Mouse (Mus musculus): Measurements from ENCODE around the gene Cyp26b1. TPM values are rescaled to one million over a fixed set of nuclear protein-coding genes. Genes with fewer than 3 reads are reported as not detected.

Gene Cyp26b1
- total RNA-seq, 2 experiments from 2014 or later = not detected

- no peak for ATAC-seq (replicated peaks; ENCODE audit: low FRiP score, poor library complexity, severe bottlenecking)
Measured at GRCm38 (mm10) chr6:84567696-84568095, 26.0 kb downstream of the Cyp26b1 start.

GRCm38 (mm10) chr6:84566825-84567224 lies 26.9 kb downstream of the Cyp26b1 start:
- no peak for ATAC-seq (replicated peaks; ENCODE audit: low FRiP score, poor library complexity, severe bottlenecking)

GRCm38 (mm10) chr6:84565245-84565644 lies 28.5 kb downstream of the Cyp26b1 start:
- no peak for ATAC-seq (replicated peaks; ENCODE audit: low FRiP score, poor library complexity, severe bottlenecking)

- ATAC-seq (replicated peaks; ENCODE audit: low FRiP score, poor library complexity, severe bottlenecking) = no peak
Measured at GRCm38 (mm10) chr6:84562948-84563347, 30.8 kb downstream of the Cyp26b1 start.

- no peak for ATAC-seq (replicated peaks; ENCODE audit: low FRiP score, poor library complexity, severe bottlenecking)
Measured at GRCm38 (mm10) chr6:84561171-84561570, 32.5 kb downstream of the Cyp26b1 start.

GRCm38 (mm10) chr6:84549852-84550437 lies 43.8 kb downstream of the Cyp26b1 start:
- no peak for ATAC-seq (replicated peaks; ENCODE audit: low FRiP score, poor library complexity, severe bottlenecking)

DNA sequence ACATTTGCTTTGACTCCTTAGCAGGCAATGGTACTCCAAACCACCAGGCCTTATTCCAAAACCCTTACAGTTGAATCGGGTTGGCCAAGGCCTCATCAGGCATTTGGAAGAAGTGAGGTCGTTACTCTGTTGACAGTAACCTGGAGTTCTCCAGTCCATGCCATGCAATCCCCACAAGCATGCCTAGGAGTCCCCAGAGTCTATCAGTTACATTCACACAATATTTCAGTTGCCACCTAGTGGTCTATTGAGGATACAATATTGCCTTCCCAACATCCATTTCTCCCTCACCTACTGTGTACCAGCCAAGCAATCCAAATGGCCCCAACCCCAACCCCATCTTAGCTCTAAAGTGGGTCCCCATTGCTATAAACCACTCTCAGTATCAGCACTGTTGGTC lies 48.3 kb downstream of the Cyp26b1 start:
- ATAC-seq (replicated peaks; ENCODE audit: low FRiP score, poor library complexity, severe bottlenecking) = no peak

DNA sequence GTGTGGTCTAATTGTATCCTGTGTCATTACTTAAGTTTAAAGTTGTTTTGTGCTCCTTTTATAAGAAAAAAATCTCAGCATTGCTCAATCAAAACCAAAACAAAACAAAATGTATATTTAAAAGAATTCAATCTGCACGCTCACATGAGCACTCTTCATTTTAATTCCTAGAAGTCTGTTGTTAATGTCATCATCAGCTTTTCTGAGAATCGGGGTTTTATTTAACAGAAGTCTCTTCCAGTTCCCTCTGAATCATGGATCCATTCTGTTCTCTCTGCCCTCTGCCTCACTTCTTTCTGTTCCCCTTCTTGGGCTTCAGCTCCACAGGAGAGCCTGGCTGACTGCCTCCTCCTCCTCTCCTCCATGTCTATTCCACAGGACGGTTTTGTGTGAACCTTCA lies 49.3 kb downstream of the Cyp26b1 start:
- no peak for ATAC-seq (replicated peaks; ENCODE audit: low FRiP score, poor library complexity, severe bottlenecking)

DNA sequence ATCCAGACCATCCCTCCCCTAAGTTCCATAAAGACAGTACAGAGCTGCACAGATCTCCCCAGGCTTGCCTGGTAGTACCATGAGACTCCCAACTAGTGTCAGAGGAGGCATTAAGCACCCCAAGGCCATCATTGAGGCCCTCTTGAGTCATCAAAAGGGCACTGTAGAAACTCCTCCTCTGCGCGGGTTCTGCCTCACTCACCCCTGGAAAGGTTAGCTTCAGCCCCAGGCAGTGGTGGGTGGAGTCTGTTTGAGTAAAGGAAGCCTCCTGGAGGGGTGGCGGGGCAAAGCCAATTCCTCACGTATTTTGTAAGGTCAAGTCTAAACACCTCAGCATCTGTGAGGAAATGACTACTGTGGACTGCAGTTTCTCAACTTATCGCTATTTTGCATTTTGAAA lies 50.2 kb downstream of the Cyp26b1 start:
- no peak for ATAC-seq (replicated peaks; ENCODE audit: low FRiP score, poor library complexity, severe bottlenecking)

- ATAC-seq (replicated peaks; ENCODE audit: low FRiP score, poor library complexity, severe bottlenecking) = no peak
Measured at GRCm38 (mm10) chr6:84539924-84540323, 53.8 kb downstream of the Cyp26b1 start.

DNA sequence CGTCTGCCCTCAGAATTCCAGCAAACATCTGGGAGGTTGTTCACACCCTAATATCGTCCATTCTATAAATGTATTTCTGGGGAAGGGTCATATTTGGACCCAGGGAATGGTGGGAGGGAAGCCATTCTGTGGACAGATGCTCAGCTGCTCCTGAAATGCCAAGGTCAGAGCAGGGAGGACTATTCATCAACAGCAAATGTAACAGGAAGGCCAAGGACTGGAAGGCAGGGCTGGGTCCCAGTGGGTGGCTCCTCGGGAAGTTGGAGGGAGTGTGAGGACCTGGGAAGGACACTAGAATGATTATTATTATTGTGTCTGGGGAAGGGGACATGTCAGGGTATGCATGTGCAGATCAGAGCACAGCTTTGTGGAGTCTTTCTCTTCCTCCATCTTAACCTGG lies 55.0 kb downstream of the Cyp26b1 start:
- ATAC-seq (replicated peaks; ENCODE audit: low FRiP score, poor library complexity, severe bottlenecking) = no peak

DNA sequence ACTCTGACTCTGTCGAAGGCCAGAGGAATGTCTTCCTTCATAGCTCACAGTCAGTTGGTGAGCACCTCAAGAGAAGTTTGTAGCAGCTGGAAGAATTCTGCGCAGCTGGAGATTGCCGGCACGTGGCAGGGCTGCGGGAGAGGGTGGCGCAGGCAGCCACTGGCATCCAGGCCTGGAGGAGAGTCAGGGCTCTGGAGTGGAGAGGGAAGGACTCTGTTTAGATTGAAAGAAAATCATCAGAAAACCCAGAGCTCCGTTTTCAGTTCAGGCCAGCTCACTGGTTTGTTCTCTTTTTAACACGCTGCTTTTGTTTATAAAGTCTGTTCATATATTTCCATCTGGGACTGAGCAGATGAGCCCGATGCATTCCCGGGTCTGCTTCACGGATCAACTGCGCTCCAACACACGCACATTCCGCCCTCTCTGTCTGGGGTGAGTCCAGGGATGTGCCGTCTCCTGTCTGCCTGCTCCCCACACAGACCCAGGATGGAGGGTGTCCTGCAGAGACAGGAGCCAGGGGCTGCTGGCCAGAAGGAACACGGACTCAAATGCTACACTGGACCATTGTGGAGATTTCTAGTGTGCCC lies 56.0 kb downstream of the Cyp26b1 start:
- ATAC-seq (replicated peaks; ENCODE audit: low FRiP score, poor library complexity, severe bottlenecking) = no peak

GRCm38 (mm10) chr6:84534944-84535343 lies 58.8 kb downstream of the Cyp26b1 start:
- ATAC-seq (replicated peaks; ENCODE audit: low FRiP score, poor library complexity, severe bottlenecking) = no peak

DNA sequence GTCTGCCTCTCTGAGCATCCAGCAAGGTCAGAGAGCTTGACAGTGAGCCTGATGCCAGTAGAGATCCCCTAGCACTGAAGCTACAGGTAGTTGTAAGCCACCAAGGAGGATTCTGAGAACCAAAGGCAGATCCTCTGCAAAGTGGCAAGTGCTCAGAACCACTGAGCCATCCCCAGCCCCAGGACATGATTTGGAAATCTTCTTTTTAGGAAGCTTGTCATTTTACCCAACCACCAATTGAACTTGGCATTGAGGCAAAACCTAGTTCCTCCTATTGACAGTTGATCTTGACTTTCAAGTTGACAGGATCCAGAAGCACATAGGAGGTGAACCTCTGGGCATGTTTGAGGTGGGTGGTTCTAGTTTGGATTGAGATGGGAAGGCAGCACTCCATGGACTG lies 63.8 kb downstream of the Cyp26b1 start:
- ATAC-seq (replicated peaks; ENCODE audit: low FRiP score, poor library complexity, severe bottlenecking) = no peak

DNA sequence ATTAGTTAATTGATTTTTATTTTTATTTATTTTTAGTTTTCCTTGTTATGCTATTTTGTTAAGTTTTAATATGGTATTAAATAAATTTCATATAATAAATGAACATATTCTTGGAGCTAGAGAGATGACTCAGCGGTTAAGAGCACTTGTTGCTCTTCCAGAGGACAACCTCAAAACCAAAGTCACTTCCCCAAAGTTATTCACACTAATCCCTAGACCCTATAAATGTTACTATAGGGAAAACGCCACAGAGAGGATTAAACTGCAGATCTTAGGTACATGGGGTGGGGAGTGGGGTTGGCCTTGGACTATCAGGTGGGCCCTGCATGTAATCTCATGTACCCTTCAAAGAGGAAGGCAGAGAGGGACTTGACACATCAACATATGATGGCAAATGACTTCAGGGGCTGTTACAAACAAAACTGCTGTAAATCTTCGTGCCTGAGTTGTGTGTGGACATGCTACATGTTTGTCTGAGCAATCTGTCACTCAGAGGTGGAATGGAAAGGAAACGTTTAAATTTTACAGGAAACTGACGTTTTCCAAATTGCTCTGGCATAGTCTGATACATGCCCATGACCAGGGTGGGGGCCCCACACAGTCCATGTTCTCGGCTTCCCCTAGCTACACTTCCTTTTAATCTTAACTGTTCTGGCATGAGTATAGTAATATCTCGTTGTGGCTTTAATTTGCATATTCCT lies 68.7 kb downstream of the Cyp26b1 start:
- no peak for ATAC-seq (replicated peaks; ENCODE audit: low FRiP score, poor library complexity, severe bottlenecking)
